ENCODE assay signal across 8 mouse cellular contexts in the genomic region with DNA sequence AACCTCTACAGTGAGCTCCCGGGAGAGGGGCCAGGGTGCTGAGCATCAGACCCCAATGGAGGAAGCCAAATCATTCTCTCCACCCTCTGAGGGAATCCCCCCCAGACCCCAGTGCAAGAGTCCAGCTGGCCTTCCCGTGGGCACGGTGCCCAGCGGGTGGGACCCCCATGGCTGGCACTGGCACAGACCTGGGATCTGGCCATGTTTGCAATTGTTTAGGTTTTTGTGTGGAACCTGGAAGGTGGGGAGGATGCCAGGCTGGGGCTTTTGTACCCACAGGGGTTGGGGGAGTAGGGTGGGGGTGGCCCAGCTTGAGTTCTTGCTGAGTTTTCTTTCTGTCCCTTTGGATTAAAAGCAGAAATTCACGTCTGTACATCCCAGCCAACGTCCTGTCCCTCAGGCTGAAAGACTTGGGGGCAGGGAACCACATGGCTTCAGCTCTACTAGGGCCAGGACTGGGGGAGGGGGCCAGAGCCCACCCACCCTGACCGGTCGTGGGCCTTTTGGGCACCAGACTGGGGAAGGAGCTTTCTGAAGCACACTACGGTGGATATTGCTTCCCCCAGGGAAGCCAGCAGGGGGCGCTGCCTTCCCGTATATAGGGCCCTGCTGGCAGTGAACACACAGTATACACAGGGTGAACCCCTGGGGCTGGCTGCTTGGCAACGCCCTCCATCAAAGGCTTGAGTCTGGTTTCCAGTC. TPM values are rescaled to one million over a fixed set of nuclear protein-coding genes. Genes with fewer than 3 reads are reported as not detected.
DNase-seq lines count a peak whose midpoint lies in the region; ATAC-seq lines count a peak whose summit lies in the region.

No protein-coding gene starts in this region.

- H3K9ac ChIP-seq in embryonic facial prominence, embryonic 14.5 days (ENCODE audit: low read depth, low read length), result 0 out of 2 replicates have a peak overlapping the region, but pooled peaks have one; percentile 35

- peaks cover 46% of the 10 kb centered on the region for H3K36me3 ChIP-seq in embryonic facial prominence, embryonic 14.5 days (ENCODE audit: control insufficient read depth, insufficient read depth, low read length)

- no peaks in the 10 kb centered on the region for H3K9me3 ChIP-seq in embryonic facial prominence, embryonic 14.5 days (ENCODE audit: control insufficient read depth, low read length)

- H3K4me2 ChIP-seq in embryonic facial prominence, embryonic 14.5 days (ENCODE audit: low read depth, low read length), result 0 out of 2 replicates have a peak overlapping the region, but pooled peaks have one; percentile 10

- H3K4me1 ChIP-seq in embryonic facial prominence, embryonic 14.5 days (ENCODE audit: control insufficient read depth, insufficient read depth, low read length), result peaks cover 71% of the 10 kb centered on the region

- DNase-seq in 416B (ENCODE audit: low read depth) (peak; percentile 87), liver (peak; percentile 91)
- peak; percentile 81 for DNase-seq in adrenal gland, postnatal 25 days
- DNase-seq in embryonic facial prominence, embryonic 14.5 days (ENCODE audit: low spot score), result peak; percentile 94
- peak; percentile 82 to 88 for DNase-seq in heart, adult 9 months (ENCODE audit: low spot score in 2 of 2)
- peak; percentile 88 for DNase-seq in kidney, adult 9 months
- DNase-seq in spleen, postnatal 14 days (ENCODE audit: low spot score in 2 of 2), result peak; percentile 79 to 88

- H3K27ac ChIP-seq in embryonic facial prominence, embryonic 14.5 days (replicated peaks; ENCODE audit: low read depth, low read length), result peak overlapping the region; percentile 16; the same call in 1 of the 2 replicates

- no peak overlapping the region for H3K4me3 ChIP-seq in embryonic facial prominence, embryonic 14.5 days (ENCODE audit: low read depth, low read length)

- 15% methylated on average over 12 of the region's 12 CpGs for WGBS in embryonic facial prominence, embryonic 14.5 days

- ATAC-seq in embryonic facial prominence, embryonic 14.5 days (ENCODE audit: low read depth), result peak; percentile 50
- ATAC-seq in monocyte, adult 5-6 weeks (replicated peaks; ENCODE audit: insufficient number of reproducible peaks, low FRiP score, low TSS enrichment, poor library complexity, severe bottlenecking), result peak; percentile 54

- H3K27me3 ChIP-seq in embryonic facial prominence, embryonic 14.5 days (replicated peaks; ENCODE audit: control insufficient read depth, insufficient read depth, low read length), result peaks cover 42% of the 10 kb centered on the region

RNA-seq across cellular contexts. Expression of gene Lyl1, which starts 7.7 kb away (rescaled TPM):
- 3.1 and 3.8 TPM in 2 replicates for total RNA-seq in adrenal gland, postnatal 25 days (2021)
- 5.8 and 6.8 TPM in 2 replicates for polyA plus RNA-seq in embryonic facial prominence, embryonic 14.5 days (2014; fragmentation: Nextera tagmentation; extraction: Ambion mirVana)
- 41.7 to 46.2 TPM (median 45.0 TPM) in 3 replicates for total RNA-seq in monocyte, adult 5-6 weeks (2017)

RNA-seq across cellular contexts. Expression of gene G430095P16Rik, which starts 13.9 kb away (rescaled TPM):
- total RNA-seq in adrenal gland, postnatal 25 days (2021), result not detected in 2 replicates
- polyA plus RNA-seq in embryonic facial prominence, embryonic 14.5 days (2014; fragmentation: Nextera tagmentation; extraction: Ambion mirVana), result 2.0 and 2.7 TPM in 2 replicates
- 6.4 to 8.9 TPM (median 8.2 TPM) in 3 replicates for total RNA-seq in monocyte, adult 5-6 weeks (2017)

RNA-seq across cellular contexts. Expression of gene Nacc1, which starts 21.3 kb away (rescaled TPM):
- 73.9 and 76.0 TPM in 2 replicates for total RNA-seq in adrenal gland, postnatal 25 days (2021)
- 19.7 and 20.1 TPM in 2 replicates for polyA plus RNA-seq in embryonic facial prominence, embryonic 14.5 days (2014; fragmentation: Nextera tagmentation; extraction: Ambion mirVana)
- total RNA-seq in monocyte, adult 5-6 weeks (2017), result 29.0 to 50.5 TPM (median 36.3 TPM) in 3 replicates

RNA-seq across cellular contexts. Expression of gene Trmt1, which starts 22.8 kb away (rescaled TPM):
- total RNA-seq in adrenal gland, postnatal 25 days (2021), result 75.1 and 83.9 TPM in 2 replicates
- 55.8 and 73.2 TPM in 2 replicates for polyA plus RNA-seq in embryonic facial prominence, embryonic 14.5 days (2014; fragmentation: Nextera tagmentation; extraction: Ambion mirVana)
- 40.1 to 46.6 TPM (median 44.7 TPM) in 3 replicates for total RNA-seq in monocyte, adult 5-6 weeks (2017)

RNA-seq across cellular contexts. Expression of gene Ier2, which starts 46.3 kb away (rescaled TPM):
- 19.6 and 22.3 TPM in 2 replicates for total RNA-seq in adrenal gland, postnatal 25 days (2021)
- polyA plus RNA-seq in embryonic facial prominence, embryonic 14.5 days (2014; fragmentation: Nextera tagmentation; extraction: Ambion mirVana), result 45.9 and 50.3 TPM in 2 replicates
- total RNA-seq in monocyte, adult 5-6 weeks (2017), result 92.1 to 198 TPM (median 119 TPM) in 3 replicates
